Mouse (Mus musculus) MEL (cell line): ENCODE measurements around the gene Kcnh1.

ENCODE experiments used
- CTCF ChIP-seq, 3 experiments: IDR thresholded peaks in 2 of 3; conservative IDR thresholded peaks in 1 of 3; 2 replicates each; pipeline ENCODE4 v1.5.1; 2011 to 2012; ENCODE audit warnings: low read length in 3 of 3, low read depth in 2 of 3, mild to moderate bottlenecking in 2 of 3, improper control_type of control experiment in 1 of 3, inconsistent platforms in 1 of 3, mixed read lengths in 1 of 3, moderate library complexity in 1 of 3; ENCODE audit not compliant: control insufficient read depth in 1 of 3, insufficient read depth in 1 of 3, poor library complexity in 1 of 3, severe bottlenecking in 1 of 3
- MEF2A ChIP-seq: IDR thresholded peaks from 2 replicates; pipeline ENCODE4 v1.6.1; 2014; ENCODE audit warnings: low read depth, mild to moderate bottlenecking, inconsistent platforms, low read length, improper control_type of control experiment; ENCODE audit not compliant: poor library complexity, insufficient replicate concordance, severe bottlenecking; ENCODE audit errors: extremely low read depth
- POLR2A ChIP-seq, 2 experiments: IDR thresholded peaks; 2 replicates each; pipeline ENCODE4 v1.6.1; 2011 to 2012; ENCODE audit warnings: low read length in 2 of 2, mild to moderate bottlenecking in 2 of 2, control low read depth in 1 of 2, improper control_type of control experiment in 1 of 2, low read depth in 1 of 2, moderate library complexity in 1 of 2; ENCODE audit not compliant: control insufficient read depth in 1 of 2, insufficient read depth in 1 of 2, poor library complexity in 1 of 2
- RCOR1 ChIP-seq: IDR thresholded peaks from 2 replicates; pipeline ENCODE4 v1.6.1; 2012; ENCODE audit warnings: low read depth, mild to moderate bottlenecking, inconsistent platforms, low read length, improper control_type of control experiment
- ZKSCAN1 ChIP-seq: IDR thresholded peaks from 2 replicates; pipeline ENCODE4 v1.6.1; 2012; ENCODE audit warnings: low read depth, mild to moderate bottlenecking, inconsistent platforms, low read length, improper control_type of control experiment, moderate library complexity

DNA sequence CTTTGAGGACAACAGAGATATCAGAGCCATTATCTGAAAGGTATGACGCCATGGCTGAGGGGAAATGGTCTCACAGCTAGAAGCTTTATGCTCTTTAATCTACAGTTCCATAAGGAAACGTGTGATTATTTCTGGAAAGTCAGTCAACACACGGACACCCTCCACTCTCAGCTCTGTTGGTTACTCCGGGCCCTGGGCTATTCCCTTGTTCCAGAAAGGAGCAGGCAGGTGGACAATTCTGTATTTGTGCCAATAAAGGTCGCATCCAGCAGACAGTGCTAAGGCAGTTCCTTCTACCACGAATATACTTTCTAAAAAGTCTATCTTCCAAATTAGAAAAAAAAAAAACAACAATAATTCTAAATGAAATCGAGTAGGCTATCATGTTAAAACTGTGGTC is 200.5 kb downstream of the Kcnh1 start:
- no peak for TF ChIP-seq CTCF (IDR thresholded peaks at IDR 0.05 in 2 of 3, conservative IDR thresholded peaks at IDR 0.05 in 1 of 3; ENCODE audit: control insufficient read depth in 1 of 3, insufficient read depth in 1 of 3, low read depth in 2 of 3, low read length in 3 of 3, poor library complexity in 1 of 3, severe bottlenecking in 1 of 3)
- TF ChIP-seq ZKSCAN1: no peak
- TF ChIP-seq POLR2A (IDR thresholded peaks at IDR 0.05; ENCODE audit: control insufficient read depth in 1 of 2, insufficient read depth in 1 of 2, low read depth in 1 of 2, low read length in 2 of 2, poor library complexity in 1 of 2): no peak
- TF ChIP-seq RCOR1: no peak
- TF ChIP-seq MEF2A: no peak
